Mouse (Mus musculus) ES-CJ7 (cell line): Measurements from ENCODE around the gene Arl6ip1.

Experiments used
- DNase-seq: peaks from one replicate; pipeline ENCODE4 v3.0.0; 2011; ENCODE audit warnings: low read depth, low spot score

Arl6ip1 gene

DNA sequence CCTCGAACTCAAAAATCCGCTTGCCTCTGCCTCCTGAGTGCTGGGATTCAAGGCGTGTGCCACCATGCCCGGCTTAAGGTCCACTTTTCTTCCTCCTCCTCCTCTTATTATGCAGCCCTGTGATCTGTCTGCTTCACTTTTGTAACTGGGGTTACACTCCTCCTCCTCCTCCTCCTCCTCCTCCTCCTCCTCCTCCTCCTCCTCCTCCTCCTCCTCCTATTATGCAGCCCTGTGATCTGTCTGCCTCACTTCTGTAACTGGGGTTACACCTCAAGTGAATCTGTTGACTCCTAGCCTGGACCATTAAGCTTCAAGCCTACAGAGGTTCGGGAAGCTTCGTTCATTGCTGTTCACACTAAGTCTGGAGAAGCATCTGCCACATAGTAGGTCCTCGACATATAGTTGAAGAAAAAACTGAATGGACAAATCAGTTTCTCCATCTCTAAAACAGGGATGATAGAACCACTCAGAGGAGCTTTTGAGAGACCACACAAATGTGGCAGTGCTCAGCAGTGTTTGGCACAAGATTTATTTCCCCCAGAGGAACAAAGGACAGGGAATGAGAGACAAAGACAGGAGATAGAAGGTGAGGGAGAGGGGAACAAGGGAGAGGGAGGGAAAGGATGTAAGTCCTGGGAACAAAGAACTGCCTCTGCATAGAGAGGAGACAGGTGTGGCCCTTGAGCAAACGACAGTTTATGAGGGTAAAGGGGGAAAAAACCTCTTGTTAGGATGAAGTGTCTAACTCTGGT lies 12.5 kb downstream of the Arl6ip1 start:
- peak; percentile 89 for DNase-seq

- peak; percentile 95 for DNase-seq
Measured at GRCm38 (mm10) chr7:118115877-118116568, 13.4 kb downstream of the Arl6ip1 start, which contains the start of gene Rps15a. Rps15a (minus strand) TSS chr7:118116188.

GRCm38 (mm10) chr7:118115533-118115876 lies 14.0 kb downstream of the Arl6ip1 start:
- DNase-seq, result no peak

DNA sequence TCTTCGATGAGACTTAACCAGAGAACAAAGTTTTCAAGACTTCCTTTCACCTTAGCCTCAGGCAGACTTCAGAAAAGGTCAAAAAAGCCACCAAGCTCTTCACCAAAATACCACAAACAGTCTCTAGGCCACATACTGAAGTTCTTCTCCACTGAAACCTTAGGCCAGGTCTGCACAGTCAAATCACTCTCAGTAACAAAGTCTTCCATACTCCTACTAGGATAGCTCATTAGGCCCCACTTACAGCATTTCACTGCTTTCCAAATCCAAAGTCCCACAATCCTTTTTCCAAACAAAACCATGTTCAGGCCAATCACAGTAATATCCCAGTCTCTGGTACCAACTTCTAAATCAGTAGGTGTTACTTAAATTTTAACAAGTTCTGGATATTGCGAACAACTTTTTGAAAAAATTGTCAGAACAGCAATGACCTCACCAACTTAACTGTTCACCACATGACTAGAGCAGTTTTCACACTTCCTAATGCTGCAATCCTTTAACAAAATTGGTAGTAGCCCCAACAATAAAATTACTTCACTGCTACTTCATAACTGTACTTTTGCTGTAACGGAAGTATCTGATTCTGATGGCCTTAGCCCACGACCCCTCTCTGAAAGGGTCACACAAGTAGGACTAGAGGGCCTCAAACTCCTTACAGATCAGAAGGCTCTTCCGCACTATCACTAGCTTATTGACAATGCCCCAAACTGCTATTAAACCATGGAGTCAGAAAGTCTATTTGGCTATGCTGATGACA lies 15.7 kb downstream of the Arl6ip1 start:
- no peak for DNase-seq

DNA sequence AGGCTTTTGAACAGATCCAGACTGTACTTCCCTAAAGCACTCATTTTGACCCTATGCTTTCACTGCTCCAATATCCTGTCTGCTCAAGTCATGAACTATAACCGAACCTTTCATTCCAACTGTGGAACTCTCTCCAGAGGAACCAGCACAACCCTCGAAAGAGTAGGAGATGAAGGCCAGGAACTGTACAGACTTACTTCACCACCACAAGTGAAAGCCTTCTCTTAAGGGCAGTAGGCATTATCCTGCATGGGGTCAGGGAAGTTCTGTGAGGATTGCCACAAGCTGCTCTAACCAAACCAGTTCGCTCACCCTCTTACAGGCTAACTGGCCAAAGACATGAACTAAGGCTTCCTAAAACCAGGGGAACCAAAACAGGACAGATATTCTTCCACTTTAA lies 18.3 kb downstream of the Arl6ip1 start:
- no peak for DNase-seq

DNA sequence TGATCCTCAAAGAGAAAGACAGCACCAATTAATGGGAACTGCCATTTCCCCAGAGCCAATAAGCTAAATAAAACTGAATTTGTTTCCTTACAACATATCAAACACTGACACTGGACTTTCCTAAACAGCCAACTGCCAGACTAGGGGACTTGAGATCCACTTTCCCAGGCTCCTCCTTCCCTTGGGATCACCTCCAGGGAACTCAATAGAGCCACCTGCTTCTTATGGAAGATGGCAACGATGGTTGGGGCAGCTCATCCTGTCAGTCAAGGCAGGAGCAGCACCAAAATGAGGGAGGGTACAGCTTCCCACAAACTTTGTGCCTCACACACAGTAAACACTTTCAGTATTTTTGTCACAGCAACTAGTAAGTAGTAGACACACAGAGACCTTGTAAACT lies 21.8 kb downstream of the Arl6ip1 start:
- DNase-seq, result no peak

- peak; percentile 62 for DNase-seq
Measured at GRCm38 (mm10) chr7:118104458-118105052, 24.9 kb downstream of the Arl6ip1 start.

DNA sequence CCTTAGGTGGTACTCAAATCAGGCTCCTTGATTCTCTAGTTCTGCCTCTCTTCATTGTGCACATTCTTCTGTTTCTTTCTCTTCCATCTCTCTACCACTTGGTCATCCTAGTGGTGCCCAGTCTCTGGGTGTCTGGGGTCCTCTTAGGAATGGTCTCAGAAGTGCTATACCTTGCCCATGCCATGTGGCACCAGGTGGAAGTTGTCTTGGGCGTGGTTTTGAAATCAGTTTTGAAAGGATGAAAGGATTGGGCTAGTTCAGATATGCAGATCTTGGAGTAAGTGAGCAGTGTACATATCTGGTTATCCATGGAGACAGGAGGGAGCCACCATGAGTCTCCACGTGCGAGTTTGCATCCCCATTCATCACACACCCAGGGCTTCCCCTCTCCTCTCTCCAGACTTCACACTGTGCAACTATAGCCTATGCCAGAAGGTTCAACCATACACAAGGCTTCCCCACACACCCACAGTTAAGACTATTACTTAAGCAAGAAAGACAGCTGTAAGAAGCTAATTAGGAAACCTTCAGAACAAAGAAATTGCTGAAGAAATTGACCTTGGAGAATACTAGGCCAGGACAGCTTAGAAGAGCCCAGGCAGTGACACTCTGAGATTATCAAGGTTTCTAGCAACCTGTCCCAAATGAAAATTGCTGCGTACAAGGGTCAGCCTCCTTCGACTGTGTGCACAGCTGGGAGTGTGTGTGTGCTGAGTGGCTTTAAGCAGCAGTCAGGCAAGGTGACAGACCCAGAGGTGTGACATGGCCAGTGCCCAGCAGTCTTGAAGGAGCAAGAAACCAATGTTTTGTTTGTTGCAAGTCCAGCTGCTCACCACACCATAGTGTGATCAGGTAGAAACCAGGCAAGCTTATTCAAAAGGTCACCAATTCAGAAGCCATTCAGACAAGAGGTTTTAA lies 25.7 kb downstream of the Arl6ip1 start:
- no peak for DNase-seq

DNA sequence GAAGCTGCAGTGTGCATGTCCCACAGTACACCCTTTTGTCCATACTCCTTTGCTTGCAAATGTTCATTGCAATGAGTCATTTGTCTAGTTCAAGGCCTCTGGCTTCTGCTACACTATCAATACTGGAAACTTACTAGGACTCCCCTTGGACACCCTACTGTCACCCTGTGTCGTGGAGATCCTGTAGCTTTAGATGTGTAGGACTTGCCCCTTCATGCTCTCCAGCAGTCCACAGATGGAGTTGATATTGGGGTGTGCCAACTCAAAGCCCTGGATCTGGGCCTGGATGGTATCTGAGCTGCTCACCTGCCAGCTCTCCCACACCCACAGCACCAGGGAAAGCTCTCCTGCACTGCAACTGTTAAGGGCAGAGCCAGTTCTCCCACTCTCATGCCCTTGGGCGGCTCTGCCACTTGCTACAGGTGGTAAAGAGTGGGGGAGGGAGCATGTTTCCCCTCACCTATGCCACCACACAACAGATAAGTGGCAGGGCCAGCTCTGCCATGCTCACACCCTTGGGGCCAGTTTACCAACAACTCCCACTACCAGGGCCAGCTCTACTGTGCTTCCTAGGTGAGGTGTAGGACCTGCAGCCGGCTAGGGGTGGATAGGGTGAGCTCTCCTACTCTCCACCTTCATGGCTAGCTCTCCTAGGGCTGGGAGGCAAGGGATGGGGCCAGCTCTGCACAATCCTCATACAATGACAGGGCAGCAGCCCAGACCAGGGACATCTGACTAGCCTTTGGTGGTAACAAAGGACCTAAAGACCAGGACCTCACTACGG lies 26.6 kb downstream of the Arl6ip1 start:
- DNase-seq, result no peak

DNA sequence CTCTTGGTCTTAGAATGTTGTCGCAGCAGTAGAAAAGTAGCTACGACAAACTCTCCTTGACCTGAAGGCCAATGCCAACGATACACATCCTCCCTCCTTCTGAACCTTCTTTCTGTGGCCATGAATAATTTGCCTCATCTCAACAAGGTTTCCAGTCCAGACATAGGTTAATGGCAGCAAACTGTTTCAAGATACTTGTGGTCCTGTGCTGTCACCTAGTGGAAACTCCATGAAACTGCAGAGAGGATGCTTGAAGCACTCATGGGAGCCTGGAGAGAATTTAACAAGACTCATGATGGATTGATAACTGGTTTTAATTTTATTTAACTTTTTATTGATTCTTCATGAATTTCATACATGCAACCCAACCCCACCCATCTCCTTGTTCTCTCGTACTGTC lies 27.2 kb downstream of the Arl6ip1 start:
- peak; percentile 82 for DNase-seq

GRCm38 (mm10) chr7:118097615-118098014 lies 31.8 kb downstream of the Arl6ip1 start:
- DNase-seq, result no peak

DNA sequence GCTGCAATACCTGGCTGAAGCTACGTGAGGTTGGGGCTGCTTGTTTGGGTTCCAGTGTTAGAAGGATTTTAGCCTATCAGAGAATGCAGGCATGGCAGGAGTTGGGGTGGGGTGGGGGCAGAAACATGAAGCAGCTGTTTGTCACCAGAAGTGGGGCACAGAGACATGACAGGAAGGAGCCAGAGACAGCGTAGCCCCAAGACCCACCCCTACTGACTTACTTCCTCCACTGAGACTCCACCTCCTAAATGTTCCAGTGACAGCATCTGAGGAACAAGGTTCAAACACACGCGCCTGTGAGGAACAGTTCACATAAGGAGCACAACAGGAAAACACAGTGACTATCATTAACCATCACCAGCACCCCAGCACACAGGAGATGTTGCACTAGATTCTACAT lies 49.5 kb downstream of the Arl6ip1 start:
- no peak for DNase-seq

GRCm38 (mm10) chr7:118079097-118079496 lies 50.4 kb downstream of the Arl6ip1 start:
- peak; percentile 47 for DNase-seq
